Mouse (Mus musculus) heart, postnatal 0 days (tissue): Measurements from ENCODE around the gene Ryr3.

ENCODE experiments used
- CTCF ChIP-seq: IDR thresholded peaks from 2 replicates; pipeline ENCODE4 v1.5.1; 2016; ENCODE audit warnings: antibody characterized with exemption, control low read depth, low read depth
- EP300 ChIP-seq: IDR thresholded peaks from 2 replicates; pipeline ENCODE4 v1.6.1; 2016; ENCODE audit warnings: antibody characterized with exemption, low read depth

- TF ChIP-seq CTCF (no peak), EP300 (no peak)
These were observed 390.3 kb downstream of the Ryr3 start for GRCm38 (mm10) chr2:112826571-112826970.
